Mouse (Mus musculus): ENCODE data around the gene Stxbp6.

The Stxbp6 gene

DNA sequence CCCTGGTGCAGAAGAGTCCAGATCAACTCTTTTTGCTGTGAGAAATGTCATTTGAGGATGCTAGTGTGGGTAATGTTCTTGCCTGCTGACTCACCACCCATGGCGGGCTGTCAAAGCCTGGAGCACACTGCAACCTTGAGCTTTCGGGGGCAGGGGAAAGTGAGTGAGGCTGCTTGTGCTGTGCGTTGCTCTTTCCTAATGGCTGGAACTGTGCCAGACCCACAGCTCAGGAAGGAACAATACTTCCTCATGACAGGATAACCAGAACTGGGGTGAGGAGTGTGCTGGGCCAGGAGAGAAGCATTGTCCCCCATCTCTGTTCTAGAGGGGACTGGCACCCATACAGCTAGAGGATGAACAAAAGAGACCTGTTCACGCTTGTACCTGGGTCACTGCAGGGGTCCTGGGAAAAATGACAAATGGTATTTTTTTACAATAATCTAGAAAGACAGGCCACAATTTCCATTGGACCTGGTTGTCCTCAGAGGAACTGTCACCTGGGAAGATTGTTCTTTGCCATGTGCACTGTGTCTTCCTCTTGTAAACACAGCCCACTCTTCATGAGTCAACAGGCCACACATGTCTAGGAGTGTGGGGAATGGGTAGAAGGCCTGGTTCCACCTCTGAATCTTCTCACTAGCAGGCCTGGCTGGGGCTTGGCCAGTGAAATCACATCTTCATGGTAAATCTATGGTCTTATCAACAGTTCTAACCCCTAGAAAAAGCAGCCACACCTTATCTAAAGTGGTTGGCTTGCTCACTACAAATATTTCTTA is 216.2 kb downstream of the Stxbp6 start:
- ChIA-PET CTCF (no interaction called here), POLR2A (no interaction called here)

- CTCF ChIA-PET: no interaction called here
- POLR2A ChIA-PET: no interaction called here
Measured at GRCm38 (mm10) chr12:44852024-44852423, 222.5 kb downstream of the Stxbp6 start.

- ChIA-PET POLR2A (no interaction called here), CTCF (interaction anchor here in 1 of 4 experiments (2.7 kb wide), 1 partner anchor 322 kb away, joined by 14 read pairs; no protein-coding TSS in a partner anchor)
Measured at GRCm38 (mm10) chr12:44850516-44850915, 224.0 kb downstream of the Stxbp6 start.

DNA sequence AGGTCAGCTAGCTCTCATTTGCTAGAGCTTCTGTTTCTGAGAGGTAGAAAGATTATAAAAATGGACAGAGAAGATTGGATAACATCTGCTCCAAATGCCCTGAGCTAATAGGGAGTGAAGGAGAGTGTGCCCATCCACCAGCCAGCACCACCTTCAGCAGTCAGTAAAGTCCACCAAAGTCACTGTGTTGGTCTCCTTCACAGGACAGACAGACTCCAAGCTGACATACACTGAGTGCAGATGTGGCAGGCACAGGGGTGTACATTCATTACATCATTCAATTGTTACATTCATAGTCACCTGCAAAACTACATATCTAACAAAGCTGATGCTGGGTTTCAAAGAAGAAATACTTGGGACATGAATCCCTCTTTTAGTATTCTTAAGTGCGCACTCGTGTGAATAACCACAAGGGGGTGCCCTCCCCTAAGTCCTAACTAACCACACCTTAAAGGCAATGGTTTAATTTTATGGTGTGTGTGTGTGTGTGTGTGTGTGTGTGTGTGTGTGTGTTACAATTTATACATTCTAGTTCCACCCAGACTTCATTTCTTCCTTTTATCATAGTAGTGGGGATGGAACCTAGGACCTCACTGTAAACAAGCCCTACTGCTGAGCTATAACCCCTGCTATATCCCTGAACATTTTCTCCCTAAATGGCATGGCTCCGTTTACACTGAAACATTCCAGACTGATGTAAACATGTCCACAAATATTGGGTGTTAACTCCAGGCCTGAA is 225.9 kb downstream of the Stxbp6 start:
- POLR2A ChIA-PET: interaction anchor here in 1 of 4 experiments (0.8 kb wide), 1 partner anchor 226 kb away, joined by 3 read pairs; no protein-coding TSS in a partner anchor

GRCm38 (mm10) chr12:44840585-44840984 is 233.9 kb downstream of the Stxbp6 start:
- POLR2A ChIA-PET: no interaction called here
- CTCF ChIA-PET: no interaction called here

More for the DNA sequence above, 225.9 kb downstream of the Stxbp6 start:
- CTCF ChIA-PET: interaction anchor here (0.6 to 2.7 kb wide), 19 partner anchors 16 to 744 kb away, joined by 3 to 22 read pairs (median 4); no protein-coding TSS in a partner anchor

GRCm38 (mm10) chr12:44839594-44840373 is 234.7 kb downstream of the Stxbp6 start:
- CTCF ChIA-PET: no interaction called here
- POLR2A ChIA-PET: interaction anchor here in 1 of 4 experiments (0.5 kb wide), 1 partner anchor 12 kb away, joined by 3 read pairs; no protein-coding TSS in a partner anchor

GRCm38 (mm10) chr12:44835879-44836467 is 238.5 kb downstream of the Stxbp6 start:
- ChIA-PET POLR2A (no interaction called here), CTCF (no interaction called here)

GRCm38 (mm10) chr12:44811895-44812294 is 262.6 kb downstream of the Stxbp6 start:
- ChIA-PET CTCF (no interaction called here), POLR2A (no interaction called here)

GRCm38 (mm10) chr12:44804213-44804612 is 270.3 kb downstream of the Stxbp6 start:
- POLR2A ChIA-PET: no interaction called here
- CTCF ChIA-PET: no interaction called here

Data from embryonic stem cell, embryonic (primary cell).